Mouse (Mus musculus): ENCODE results near the gene Gm21738.

Gm21738 gene

DNA sequence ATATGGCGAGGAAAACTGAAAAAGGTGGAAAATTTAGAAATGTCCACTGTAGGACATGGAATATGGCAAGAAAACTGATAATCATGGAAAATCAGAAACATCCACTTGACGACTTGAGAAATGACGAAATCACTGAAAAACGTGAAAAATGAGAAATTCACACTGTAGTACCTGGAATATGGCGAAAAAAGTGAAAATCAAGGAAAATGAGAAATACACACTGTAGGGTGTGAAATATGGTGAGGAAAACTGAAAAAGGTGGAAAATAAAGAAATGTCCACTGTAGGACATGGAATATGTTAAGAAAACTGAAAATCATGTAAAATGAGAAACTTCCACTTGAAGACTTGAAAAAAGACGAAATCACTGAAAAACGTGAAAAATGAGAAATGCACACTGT, at the start of gene Gm21738:
Gm21738 (minus strand) TSS at position 101 of the 400 bp plus-strand sequence.
- WGBS = 80% methylated on average over 7 of the region's 7 CpGs

DNA sequence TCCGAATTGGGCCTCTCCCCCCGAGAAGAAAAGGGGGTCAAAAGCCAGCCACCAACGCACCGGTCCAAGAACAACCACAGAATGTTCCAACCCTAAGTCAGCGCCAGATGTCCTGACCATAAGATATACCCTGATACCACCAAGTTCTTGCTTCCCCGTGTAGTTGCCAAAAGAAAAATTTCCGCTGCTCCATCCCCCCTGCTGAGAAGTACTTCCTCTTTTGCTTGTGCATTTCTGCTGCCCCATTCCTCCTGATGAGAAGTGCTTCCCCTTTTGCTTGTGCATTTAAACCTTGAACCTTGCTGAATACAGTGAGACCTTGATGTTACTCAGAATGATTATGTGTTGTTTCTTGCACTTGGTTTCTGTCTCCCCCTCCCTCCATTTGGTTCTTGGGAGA, 35.0 kb downstream of the Gm21738 start:
- WGBS = 84% methylated on average over 7 of the region's 7 CpGs

Measured in cerebral cortex, adult 2 months (tissue).